Mouse (Mus musculus) lung, postnatal 4 days (tissue): ENCODE measurements at regions not wholly inside any gene's neighbourhood (a gene's known extent, or its start where the extent isn't known, plus 50 kb on each side); places are given as distances from the start of the nearest gene placed in this dataset.
"Not testable (repeated sequence)": the region's sequence is repeated elsewhere in the genome, so short reads cannot be mapped to it uniquely, and the experiment has no call there.

ENCODE experiments used
- DNase-seq, 2 experiments: peaks; one replicate each; pipeline ENCODE4 v3.0.0; 2021

GRCm38 (mm10) chr11:12589757-12590373 is 125.1 kb upstream of the Cobl start:
- no peak for DNase-seq

GRCm38 (mm10) chr11:12584851-12585680 is 120.3 kb upstream of the Cobl start:
- not testable (repeated sequence) for DNase-seq

GRCm38 (mm10) chr11:12578999-12579576 is 114.3 kb upstream of the Cobl start:
- peak in 1 of 2 experiments; percentile 5 for DNase-seq

GRCm38 (mm10) chr11:12559663-12560062 is 94.9 kb upstream of the Cobl start:
- DNase-seq = no peak

- peak in 1 of 2 experiments; percentile 9 for DNase-seq
Observed at GRCm38 (mm10) chr11:12558995-12559633, 94.4 kb upstream of the Cobl start.

GRCm38 (mm10) chr11:12558176-12558575 is 93.4 kb upstream of the Cobl start:
- DNase-seq = no peak

- no peak for DNase-seq
Observed at GRCm38 (mm10) chr11:12545771-12546170, 81.0 kb upstream of the Cobl start.

GRCm38 (mm10) chr11:12543042-12543441 is 78.3 kb upstream of the Cobl start:
- DNase-seq = no peak

GRCm38 (mm10) chr11:12540333-12540870 is 75.6 kb upstream of the Cobl start:
- DNase-seq = no peak

GRCm38 (mm10) chr11:12535063-12535462 is 70.3 kb upstream of the Cobl start:
- no peak for DNase-seq

GRCm38 (mm10) chr11:12532288-12532687 is 67.5 kb upstream of the Cobl start:
- DNase-seq = peak; percentile 43 to 49

GRCm38 (mm10) chr11:12522063-12522462 is 57.3 kb upstream of the Cobl start:
- DNase-seq = not testable (repeated sequence)

- DNase-seq = no peak
Observed at GRCm38 (mm10) chr11:12521286-12521685, 56.5 kb upstream of the Cobl start.

GRCm38 (mm10) chr11:12516374-12516773 is 51.6 kb upstream of the Cobl start:
- DNase-seq = no peak
